Mouse (Mus musculus): ENCODE results near the gene Myzap. TPM values are rescaled to one million over a fixed set of nuclear protein-coding genes. Genes with fewer than 3 reads are reported as not detected.

Gene Myzap
- polyA plus RNA-seq, 1 experiment from 2014 or later = 2.8 TPM

- WGBS = 88% methylated on average over 3 of the region's 3 CpGs
- Histone ChIP-seq H3K36me3 (ENCODE audit: control insufficient read depth, insufficient read depth) (no peaks in the 10 kb centered on the region), H3K9ac (replicated peaks; ENCODE audit: low read depth, low read length) (no peak overlapping the region), H3K9me3 (ENCODE audit: control insufficient read depth, low read length) (no peaks in the 10 kb centered on the region), H3K27ac (ENCODE audit: low read length) (no peak overlapping the region), H3K4me3 (replicated peaks; ENCODE audit: low read length) (no peak overlapping the region), H3K27me3 (replicated peaks; ENCODE audit: control insufficient read depth, insufficient read depth, low read length) (no peaks in the 10 kb centered on the region), H3K4me2 (ENCODE audit: low read length) (no peak overlapping the region), H3K4me1 (replicated peaks; ENCODE audit: control insufficient read depth, insufficient read depth, low read length) (0 out of 2 replicates have a peak, but pooled peaks cover 2% of the 10 kb centered on the region)
- ATAC-seq = no peak
Observed at GRCm38 (mm10) chr9:71540739-71541138, 51.4 kb downstream of the Myzap start.

- Histone ChIP-seq H3K36me3 (ENCODE audit: control insufficient read depth, insufficient read depth) (no peaks in the 10 kb centered on the region), H3K9me3 (ENCODE audit: control insufficient read depth, low read length) (no peaks in the 10 kb centered on the region), H3K4me2 (ENCODE audit: low read length) (no peak overlapping the region), H3K27ac (ENCODE audit: low read length) (no peak overlapping the region), H3K27me3 (replicated peaks; ENCODE audit: control insufficient read depth, insufficient read depth, low read length) (no peaks in the 10 kb centered on the region), H3K9ac (replicated peaks; ENCODE audit: low read depth, low read length) (no peak overlapping the region), H3K4me3 (replicated peaks; ENCODE audit: low read length) (no peak overlapping the region), H3K4me1 (replicated peaks; ENCODE audit: control insufficient read depth, insufficient read depth, low read length) (no peaks in the 10 kb centered on the region)
- WGBS = 93% methylated on average over 5 of the region's 5 CpGs
- ATAC-seq = no peak
Observed at GRCm38 (mm10) chr9:71535730-71536129, 56.4 kb downstream of the Myzap start.

- no peak overlapping the region for H3K4me2 ChIP-seq (ENCODE audit: low read length)
- 93% methylated on average over 2 of the region's 2 CpGs for WGBS
- H3K4me3 ChIP-seq (replicated peaks; ENCODE audit: low read length) = no peak overlapping the region
- no peaks in the 10 kb centered on the region for H3K4me1 ChIP-seq (replicated peaks; ENCODE audit: control insufficient read depth, insufficient read depth, low read length)
- H3K9me3 ChIP-seq (ENCODE audit: control insufficient read depth, low read length) = no peaks in the 10 kb centered on the region
- ATAC-seq = no peak
- no peak overlapping the region for H3K27ac ChIP-seq (ENCODE audit: low read length)
- H3K36me3 ChIP-seq (ENCODE audit: control insufficient read depth, insufficient read depth) = no peaks in the 10 kb centered on the region
- H3K9ac ChIP-seq (replicated peaks; ENCODE audit: low read depth, low read length) = no peak overlapping the region
- H3K27me3 ChIP-seq (replicated peaks; ENCODE audit: control insufficient read depth, insufficient read depth, low read length) = no peaks in the 10 kb centered on the region
Observed at GRCm38 (mm10) chr9:71535036-71535435, 57.1 kb downstream of the Myzap start.

- Histone ChIP-seq H3K9me3 (ENCODE audit: control insufficient read depth, low read length) (no peaks in the 10 kb centered on the region), H3K9ac (replicated peaks; ENCODE audit: low read depth, low read length) (no peak overlapping the region), H3K27me3 (replicated peaks; ENCODE audit: control insufficient read depth, insufficient read depth, low read length) (no peaks in the 10 kb centered on the region), H3K4me2 (ENCODE audit: low read length) (no peak overlapping the region), H3K4me1 (replicated peaks; ENCODE audit: control insufficient read depth, insufficient read depth, low read length) (no peaks in the 10 kb centered on the region), H3K4me3 (replicated peaks; ENCODE audit: low read length) (no peak overlapping the region), H3K27ac (ENCODE audit: low read length) (no peak overlapping the region), H3K36me3 (ENCODE audit: control insufficient read depth, insufficient read depth) (no peaks in the 10 kb centered on the region)
- no peak for ATAC-seq
- 81% methylated on average over 2 of the region's 2 CpGs for WGBS
Observed at GRCm38 (mm10) chr9:71529960-71530359, 62.2 kb downstream of the Myzap start.

- H3K27me3 ChIP-seq (replicated peaks; ENCODE audit: control insufficient read depth, insufficient read depth, low read length) = no peaks in the 10 kb centered on the region; the same call in 1 of the 2 replicates
- no peak overlapping the region for H3K9ac ChIP-seq (replicated peaks; ENCODE audit: low read depth, low read length)
- no peak overlapping the region for H3K27ac ChIP-seq (ENCODE audit: low read length)
- no peak overlapping the region for H3K4me3 ChIP-seq (replicated peaks; ENCODE audit: low read length)
- no peak for ATAC-seq
- WGBS = 83% methylated on average over 9 of the region's 9 CpGs
- H3K36me3 ChIP-seq (ENCODE audit: control insufficient read depth, insufficient read depth) = no peaks in the 10 kb centered on the region
- no peaks in the 10 kb centered on the region for H3K4me1 ChIP-seq (replicated peaks; ENCODE audit: control insufficient read depth, insufficient read depth, low read length)
- H3K9me3 ChIP-seq (ENCODE audit: control insufficient read depth, low read length) = no peaks in the 10 kb centered on the region
- H3K4me2 ChIP-seq (ENCODE audit: low read length) = no peak overlapping the region
Observed at GRCm38 (mm10) chr9:71527438-71527837, 64.7 kb downstream of the Myzap start.

GRCm38 (mm10) chr9:71523901-71524300, 68.3 kb downstream of the Myzap start:
- H3K27me3 ChIP-seq (replicated peaks; ENCODE audit: control insufficient read depth, insufficient read depth, low read length) = no peaks in the 10 kb centered on the region; the same call in 1 of the 2 replicates
- H3K9ac ChIP-seq (replicated peaks; ENCODE audit: low read depth, low read length) = no peak overlapping the region
- no peaks in the 10 kb centered on the region for H3K4me1 ChIP-seq (replicated peaks; ENCODE audit: control insufficient read depth, insufficient read depth, low read length)
- no peaks in the 10 kb centered on the region for H3K36me3 ChIP-seq (ENCODE audit: control insufficient read depth, insufficient read depth)
- ATAC-seq = no peak
- H3K4me2 ChIP-seq (ENCODE audit: low read length) = no peak overlapping the region
- H3K27ac ChIP-seq (ENCODE audit: low read length) = no peak overlapping the region
- H3K9me3 ChIP-seq (ENCODE audit: control insufficient read depth, low read length) = no peaks in the 10 kb centered on the region
- WGBS = 93% methylated on average over 4 of the region's 4 CpGs
- no peak overlapping the region for H3K4me3 ChIP-seq (replicated peaks; ENCODE audit: low read length)

GRCm38 (mm10) chr9:71519836-71520235, 72.3 kb downstream of the Myzap start:
- no peaks in the 10 kb centered on the region for H3K9me3 ChIP-seq (ENCODE audit: control insufficient read depth, low read length)
- ATAC-seq = no peak
- no peak overlapping the region for H3K4me2 ChIP-seq (ENCODE audit: low read length)
- no peaks in the 10 kb centered on the region for H3K4me1 ChIP-seq (replicated peaks; ENCODE audit: control insufficient read depth, insufficient read depth, low read length)
- H3K36me3 ChIP-seq (ENCODE audit: control insufficient read depth, insufficient read depth) = no peaks in the 10 kb centered on the region
- WGBS = 74% methylated on average over 3 of the region's 3 CpGs
- no peak overlapping the region for H3K9ac ChIP-seq (replicated peaks; ENCODE audit: low read depth, low read length)
- H3K27ac ChIP-seq (ENCODE audit: low read length) = no peak overlapping the region
- H3K27me3 ChIP-seq (replicated peaks; ENCODE audit: control insufficient read depth, insufficient read depth, low read length) = no peaks in the 10 kb centered on the region; the same call in 1 of the 2 replicates
- no peak overlapping the region for H3K4me3 ChIP-seq (replicated peaks; ENCODE audit: low read length)

GRCm38 (mm10) chr9:71517487-71517886, 74.7 kb downstream of the Myzap start:
- Histone ChIP-seq H3K4me3 (replicated peaks; ENCODE audit: low read length) (no peak overlapping the region), H3K36me3 (ENCODE audit: control insufficient read depth, insufficient read depth) (no peaks in the 10 kb centered on the region), H3K9me3 (ENCODE audit: control insufficient read depth, low read length) (no peaks in the 10 kb centered on the region), H3K27me3 (replicated peaks; ENCODE audit: control insufficient read depth, insufficient read depth, low read length) (no peaks in the 10 kb centered on the region; the same call in 1 of the 2 replicates), H3K4me2 (ENCODE audit: low read length) (no peak overlapping the region), H3K4me1 (replicated peaks; ENCODE audit: control insufficient read depth, insufficient read depth, low read length) (no peaks in the 10 kb centered on the region), H3K27ac (ENCODE audit: low read length) (no peak overlapping the region), H3K9ac (replicated peaks; ENCODE audit: low read depth, low read length) (no peak overlapping the region)
- WGBS = 95% methylated on average over 4 of the region's 4 CpGs
- ATAC-seq = no peak

- no peak overlapping the region for H3K9ac ChIP-seq (replicated peaks; ENCODE audit: low read depth, low read length)
- WGBS = 95% methylated on average over 4 of the region's 4 CpGs
- H3K27me3 ChIP-seq (replicated peaks; ENCODE audit: control insufficient read depth, insufficient read depth, low read length) = no peaks in the 10 kb centered on the region
- H3K9me3 ChIP-seq (ENCODE audit: control insufficient read depth, low read length) = no peaks in the 10 kb centered on the region
- H3K4me3 ChIP-seq (replicated peaks; ENCODE audit: low read length) = no peak overlapping the region
- H3K36me3 ChIP-seq (ENCODE audit: control insufficient read depth, insufficient read depth) = no peaks in the 10 kb centered on the region
- no peaks in the 10 kb centered on the region for H3K4me1 ChIP-seq (replicated peaks; ENCODE audit: control insufficient read depth, insufficient read depth, low read length)
- no peak overlapping the region for H3K4me2 ChIP-seq (ENCODE audit: low read length)
- no peak for ATAC-seq
- no peak overlapping the region for H3K27ac ChIP-seq (ENCODE audit: low read length)
Observed at GRCm38 (mm10) chr9:71515862-71516261, 76.3 kb downstream of the Myzap start.

- no peaks in the 10 kb centered on the region for H3K36me3 ChIP-seq (ENCODE audit: control insufficient read depth, insufficient read depth)
- H3K27me3 ChIP-seq (replicated peaks; ENCODE audit: control insufficient read depth, insufficient read depth, low read length) = no peaks in the 10 kb centered on the region
- WGBS = 91% methylated on average over 4 of the region's 4 CpGs
- no peak for ATAC-seq
- no peak overlapping the region for H3K4me3 ChIP-seq (replicated peaks; ENCODE audit: low read length)
- no peaks in the 10 kb centered on the region for H3K9me3 ChIP-seq (ENCODE audit: control insufficient read depth, low read length)
- no peak overlapping the region for H3K9ac ChIP-seq (replicated peaks; ENCODE audit: low read depth, low read length)
- H3K4me1 ChIP-seq (replicated peaks; ENCODE audit: control insufficient read depth, insufficient read depth, low read length) = no peaks in the 10 kb centered on the region
- no peak overlapping the region for H3K27ac ChIP-seq (ENCODE audit: low read length)
- H3K4me2 ChIP-seq (ENCODE audit: low read length) = no peak overlapping the region
Observed at GRCm38 (mm10) chr9:71513566-71513965, 78.6 kb downstream of the Myzap start.
